Mouse (Mus musculus): ENCODE data around the gene Tmem95.

The Tmem95 gene

DNA sequence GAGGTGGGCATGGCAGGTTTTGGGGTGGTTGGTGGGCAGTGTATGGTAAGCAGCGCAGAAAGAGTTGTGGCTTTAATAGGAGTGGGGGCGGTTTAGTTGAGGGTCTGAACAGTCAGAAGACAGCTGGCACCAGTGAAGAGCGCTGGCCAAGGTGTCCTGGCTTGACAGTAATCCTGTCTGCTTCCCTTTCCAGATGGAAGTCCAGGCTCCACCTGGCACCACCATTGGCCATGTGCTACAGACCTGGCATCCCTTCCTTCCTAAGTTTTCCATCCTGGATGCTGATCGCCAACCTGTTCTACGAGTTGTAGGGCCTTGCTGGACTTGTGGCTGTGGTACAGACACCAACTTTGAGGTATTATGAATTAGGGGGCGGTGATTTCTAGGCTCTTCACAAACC lies 29.8 kb downstream of the Tmem95 start:
- no peak for DNase-seq (ENCODE audit: low read depth, low spot score)

GRCm38 (mm10) chr11:69846738-69847688 lies 30.8 kb downstream of the Tmem95 start:
- no peak for DNase-seq (ENCODE audit: low read depth, low spot score)

- peak; percentile 65 for DNase-seq (ENCODE audit: low read depth, low spot score)
These were observed 31.6 kb downstream of the Tmem95 start, which contains the start of gene Plscr3 for GRCm38 (mm10) chr11:69846198-69846680. TSS of gene Plscr3 (plus strand) at chr11:69846376.

- DNase-seq (ENCODE audit: low read depth, low spot score): no peak
These were observed 39.1 kb downstream of the Tmem95 start for GRCm38 (mm10) chr11:69838714-69839104.

DNA sequence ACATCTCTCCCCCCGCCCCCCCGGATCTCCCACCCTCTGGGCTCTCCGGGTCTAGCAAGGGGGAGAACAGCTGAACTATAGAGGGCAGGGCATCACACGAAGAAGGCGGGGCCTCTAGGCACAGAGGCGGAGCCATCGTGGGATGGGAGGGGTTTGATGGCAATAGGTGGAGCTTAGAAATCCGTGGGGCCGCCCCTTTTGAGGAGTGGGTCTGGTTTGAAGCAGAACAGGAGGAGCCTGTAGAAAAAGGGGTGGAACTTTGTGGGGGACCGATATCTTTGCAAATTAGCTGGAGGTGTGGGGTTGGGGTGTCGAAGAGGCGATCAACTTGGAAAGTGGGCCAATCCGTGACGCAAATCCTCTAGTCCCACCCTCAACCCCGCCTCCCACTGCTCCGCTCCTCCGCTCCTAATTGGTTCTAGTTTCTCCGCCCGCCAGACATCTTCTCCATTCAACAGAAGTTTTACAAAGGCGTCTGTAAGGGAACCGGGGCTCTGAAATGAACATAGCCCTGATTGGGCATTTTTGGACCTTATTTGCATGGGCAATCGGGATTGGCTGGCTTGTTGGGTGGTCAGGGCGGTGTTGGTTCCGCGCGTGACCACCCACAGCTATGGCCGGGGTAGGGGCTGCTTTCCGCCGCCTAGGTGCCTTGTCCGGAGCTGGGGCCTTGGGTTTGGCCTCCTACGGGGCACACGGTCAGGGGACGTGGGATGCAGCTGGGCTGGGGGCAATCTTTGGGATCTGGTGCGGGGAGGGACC lies 39.7 kb downstream of the Tmem95 start, which contains the start of gene Tmem256:
TSS of gene Tmem256 (plus strand) at position 563 of the 762 bp plus-strand sequence.
- peak; percentile 89 for DNase-seq (ENCODE audit: low read depth, low spot score)

- DNase-seq (ENCODE audit: low read depth, low spot score): no peak
These were observed 40.2 kb downstream of the Tmem95 start, which contains the start of gene Nlgn2 for GRCm38 (mm10) chr11:69837604-69837951. TSS of gene Nlgn2 (minus strand) at chr11:69837784.

- no peak for DNase-seq (ENCODE audit: low read depth, low spot score)
These were observed 40.9 kb downstream of the Tmem95 start for GRCm38 (mm10) chr11:69836703-69837576.

- DNase-seq (ENCODE audit: low read depth, low spot score): no peak
These were observed 41.9 kb downstream of the Tmem95 start for GRCm38 (mm10) chr11:69835966-69836335.

DNA sequence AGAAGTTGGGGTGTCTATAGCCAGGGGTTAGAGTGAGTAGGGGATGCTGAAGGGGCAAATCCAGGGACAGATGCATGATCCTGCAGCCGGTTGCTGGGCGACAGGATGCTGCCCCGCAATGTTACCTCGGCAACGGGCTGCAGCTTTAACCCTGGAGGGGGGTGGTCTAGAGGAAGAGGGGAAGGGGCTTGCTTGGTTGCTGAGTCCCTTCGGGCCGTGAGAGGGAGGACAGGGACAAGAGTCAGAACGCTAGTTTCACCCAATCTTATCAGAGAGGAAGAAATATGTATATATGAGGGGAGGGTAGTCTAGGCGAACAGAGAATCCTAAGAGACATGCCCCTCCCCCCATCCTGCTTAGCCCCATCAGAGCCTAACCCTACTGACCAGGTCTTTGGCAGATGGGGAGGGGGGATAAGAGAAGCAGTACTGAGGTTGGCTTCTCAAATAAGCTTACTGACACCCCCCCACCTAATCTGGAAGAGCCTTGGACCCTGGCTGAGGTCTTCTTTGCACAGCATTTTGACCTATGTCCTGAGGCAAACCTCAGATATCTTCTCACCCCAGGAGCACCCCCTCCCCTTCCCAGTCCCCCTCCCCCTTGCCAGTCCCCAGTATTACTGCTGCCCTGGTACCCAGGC lies 42.4 kb downstream of the Tmem95 start:
- no peak for DNase-seq (ENCODE audit: low read depth, low spot score)

DNA sequence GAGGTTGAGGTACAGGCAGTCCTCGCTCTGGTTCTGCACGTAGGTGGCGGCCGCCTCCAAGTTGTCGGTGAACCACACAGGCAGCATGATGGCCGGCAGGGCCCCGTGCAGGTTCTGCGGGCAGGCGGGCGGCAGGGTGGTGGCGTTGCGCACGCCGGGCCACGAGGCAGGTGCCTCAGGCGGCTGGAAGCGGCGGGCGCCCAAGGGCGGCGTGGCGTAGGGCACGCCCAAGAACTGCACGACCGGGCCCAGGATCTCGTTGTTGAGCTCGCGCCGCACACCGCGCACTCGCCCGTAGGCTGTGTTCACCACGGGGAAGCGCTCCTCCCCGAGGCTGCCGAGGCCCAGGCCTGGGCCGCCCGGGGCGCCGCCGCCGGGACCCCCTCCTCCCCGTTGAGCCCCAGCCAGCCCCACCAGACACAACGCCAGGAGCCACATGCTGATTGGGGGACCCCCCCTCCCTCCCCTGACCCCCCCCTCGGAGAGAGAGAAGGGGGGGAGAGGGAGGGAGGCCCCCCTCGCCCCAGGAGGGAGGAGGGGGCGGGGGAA lies 43.7 kb downstream of the Tmem95 start:
- no peak for DNase-seq (ENCODE audit: low read depth, low spot score)

- no peak for DNase-seq (ENCODE audit: low read depth, low spot score)
These were observed 44.3 kb downstream of the Tmem95 start for GRCm38 (mm10) chr11:69833554-69833953.

DNA sequence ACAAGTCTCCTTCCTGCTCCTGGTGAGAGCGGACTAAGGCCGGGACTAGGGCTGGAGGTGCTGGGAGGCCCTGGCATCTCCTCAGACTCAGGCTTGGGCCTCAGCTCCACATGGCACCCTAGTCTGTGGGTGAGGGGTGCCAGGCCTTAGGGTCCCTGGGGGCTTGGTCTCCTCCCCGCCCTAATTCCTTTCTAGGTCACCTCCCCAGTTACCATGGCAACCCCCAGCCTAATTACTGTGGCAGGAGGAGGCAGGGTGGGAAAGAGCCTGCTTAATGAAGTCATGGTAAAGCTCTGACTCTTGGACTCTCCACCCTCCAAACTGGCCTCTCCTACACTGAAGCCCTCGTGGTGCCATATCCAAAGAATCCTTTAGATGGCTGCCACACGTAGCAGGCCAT lies 49.0 kb downstream of the Tmem95 start:
- no peak for DNase-seq (ENCODE audit: low read depth, low spot score)

All from retina, adult 2 months (tissue).